Comparison of ENCODE assay signal across 36 mouse cellular contexts in the genomic region with DNA sequence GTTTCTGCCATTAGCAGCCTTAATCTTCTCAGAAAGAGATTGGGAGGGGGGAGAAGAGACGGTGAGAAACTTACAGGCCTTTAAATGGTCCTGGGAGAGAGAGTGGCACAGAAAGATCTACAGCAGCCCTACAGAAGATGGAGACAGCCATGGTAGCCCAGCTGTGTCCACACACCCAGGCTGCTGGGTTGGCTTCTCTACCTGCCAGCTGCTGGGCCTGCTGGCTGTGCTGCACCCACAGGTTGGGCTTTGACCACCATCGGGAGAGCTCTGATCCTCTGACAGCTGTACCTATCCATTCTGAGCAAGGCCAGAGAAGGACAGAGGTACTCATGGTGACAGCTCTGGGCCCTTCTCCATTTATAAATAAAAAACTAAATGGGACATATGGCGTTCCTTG. TPM values are rescaled to one million over a fixed set of nuclear protein-coding genes. Genes with fewer than 3 reads are reported as not detected.
"Had no signal": no experiment of that assay in that cellular context is flagged by ENCODE, and none has a peak within 500 bp of the region (broad histone marks: within the 10 kb centered on the region; RNA-seq: fewer than 3 reads in every experiment).

No protein-coding gene starts in this region.

- H3K4me2 ChIP-seq: forebrain, embryonic 15.5 days; heart, embryonic 12.5 days; hindbrain, embryonic 13.5 days; hindbrain, embryonic 15.5 days; kidney, embryonic 15.5 days; limb, embryonic 15.5 days; liver, embryonic 12.5 days had no signal

- H3K36me3 ChIP-seq: forebrain, embryonic 15.5 days; heart, embryonic 10.5 days; heart, embryonic 12.5 days; hindbrain, embryonic 13.5 days; hindbrain, embryonic 15.5 days; kidney, embryonic 15.5 days; limb, embryonic 15.5 days; liver, embryonic 12.5 days had no signal

- H3K9me3 ChIP-seq: forebrain, embryonic 15.5 days; heart, embryonic 10.5 days; heart, embryonic 12.5 days; hindbrain, embryonic 13.5 days; hindbrain, embryonic 15.5 days; kidney, embryonic 15.5 days; limb, embryonic 15.5 days; liver, embryonic 12.5 days had no signal

- ATAC-seq: forebrain, embryonic 15.5 days; forebrain, postnatal 0 days; hindbrain, postnatal 0 days; intestine, embryonic 16.5 days; liver, embryonic 12.5 days had no signal

- H3K4me3 ChIP-seq: forebrain, embryonic 15.5 days; heart, embryonic 10.5 days; heart, embryonic 12.5 days; hindbrain, embryonic 13.5 days; hindbrain, embryonic 15.5 days; kidney, embryonic 15.5 days; limb, embryonic 15.5 days; liver, embryonic 12.5 days had no signal

- H3K27me3 ChIP-seq: forebrain, embryonic 15.5 days; heart, embryonic 12.5 days; hindbrain, embryonic 13.5 days; hindbrain, embryonic 15.5 days; kidney, embryonic 15.5 days; liver, embryonic 12.5 days had no signal

- DNase-seq: forebrain, postnatal 0 days; gastrocnemius, postnatal 10 days; gastrocnemius, postnatal 36 days; heart, adult 11 months; kidney, adult 11 months; kidney, adult 2 months; kidney, adult 9 months; kidney, postnatal 14 days; kidney, postnatal 36 days; layer of hippocampus, adult 9-11 months; layer of hippocampus, postnatal 36 days; left cerebral cortex, postnatal 4 days had no signal

- H3K27ac ChIP-seq: forebrain, embryonic 15.5 days; heart, embryonic 10.5 days; hindbrain, embryonic 13.5 days; hindbrain, embryonic 15.5 days; hindbrain, postnatal 0 days; kidney, embryonic 15.5 days; kidney, postnatal 0 days; liver, embryonic 12.5 days; liver, embryonic 14.5 days had no signal

- H3K9ac ChIP-seq: forebrain, embryonic 15.5 days; forebrain, postnatal 0 days; heart, embryonic 12.5 days; hindbrain, embryonic 13.5 days; hindbrain, embryonic 15.5 days; kidney, embryonic 15.5 days; limb, embryonic 15.5 days; liver, embryonic 12.5 days; liver, embryonic 14.5 days had no signal

- H3K4me1 ChIP-seq: forebrain, embryonic 15.5 days; heart, embryonic 10.5 days; hindbrain, embryonic 13.5 days; hindbrain, embryonic 15.5 days; kidney, embryonic 15.5 days; liver, embryonic 12.5 days had no signal

RNA-seq across cellular contexts. Expression of a gene that starts 4.9 kb away (rescaled TPM):
- total RNA-seq: hematopoietic stem cell, adult 5-6 weeks; hindbrain, postnatal 0 days; left cerebral cortex, adult 18-20 months had no signal
- polyA plus RNA-seq: heart, embryonic 10.5 days; intestine, embryonic 14.5 days; intestine, embryonic 16.5 days; liver, adult 2 months had no signal

RNA-seq across cellular contexts. Expression of a gene that starts 23.8 kb away (rescaled TPM):
- total RNA-seq: forebrain, postnatal 0 days; gastrocnemius, adult 18-20 months; gastrocnemius, postnatal 10 days; gastrocnemius, postnatal 36 days; heart, adult 8-10 months; heart, postnatal 25 days; hematopoietic stem cell, adult 5-6 weeks; hindbrain, postnatal 0 days; left cerebral cortex, adult 8-10 months; liver, adult 2 months had no signal
- polyA plus RNA-seq: forebrain, embryonic 15.5 days; forebrain, postnatal 0 days; heart, embryonic 10.5 days; heart, embryonic 12.5 days; heart, embryonic 14.5 days; heart, embryonic 16.5 days; hindbrain, embryonic 11.5 days; hindbrain, embryonic 13.5 days; hindbrain, embryonic 15.5 days; hindbrain, postnatal 0 days; intestine, embryonic 14.5 days; intestine, embryonic 16.5 days; kidney, adult 2 months; kidney, embryonic 15.5 days; kidney, postnatal 0 days; large intestine, adult 2 months; limb, embryonic 15.5 days; liver, adult 2 months; liver, embryonic 12.5 days; liver, embryonic 14.5 days had no signal
